Mouse (Mus musculus) forebrain, embryonic 11.5 days (tissue): ENCODE data around the gene Hmgcll1. TPM values are rescaled to one million over a fixed set of nuclear protein-coding genes. Genes with fewer than 3 reads are reported as not detected.
"Not testable (repeated sequence)": the region's sequence is repeated elsewhere in the genome, so short reads cannot be mapped to it uniquely, and the experiment has no call there.

Experiments used
- ATAC-seq: fragments of 200-750 bp; cut with Nextera tagmentation; replicated peaks from 2 replicates; pipeline ENCODE4 v1.8.0; 2017; ENCODE audit warnings: moderate TSS enrichment; ENCODE audit not compliant: low FRiP score
- DNase-seq: peaks from one replicate; pipeline ENCODE4 v3.0.0-alpha.2; 2017; ENCODE audit warnings: low spot score
- H3K27ac ChIP-seq: fragments of 300-500 bp; sonication (generic); 2 replicates; pipeline ENCODE4 v1.5.1; 2014; ENCODE audit warnings: low read depth, low read length
- H3K27me3 ChIP-seq: fragments of 300-500 bp; sonication (generic); 2 replicates; pipeline ENCODE4 v1.6.1; 2014; ENCODE audit warnings: mild to moderate bottlenecking, low read length, mixed read lengths; ENCODE audit not compliant: control insufficient read depth, insufficient read depth
- H3K36me3 ChIP-seq: fragments of 300-500 bp; sonication (generic); 2 replicates; pipeline ENCODE4 v1.6.1; 2014; ENCODE audit warnings: mild to moderate bottlenecking, low read length, moderate library complexity, mixed read lengths; ENCODE audit not compliant: control insufficient read depth, insufficient read depth
- H3K4me1 ChIP-seq: fragments of 300-500 bp; sonication (generic); replicated peaks from 2 replicates; pipeline ENCODE4 v1.6.1; 2014; ENCODE audit warnings: low read length, mixed read lengths; ENCODE audit not compliant: control insufficient read depth, insufficient read depth
- H3K4me2 ChIP-seq: fragments of 300-500 bp; sonication (generic); 2 replicates; pipeline ENCODE4 v1.6.1; 2014; ENCODE audit warnings: low read depth, mild to moderate bottlenecking, low read length, moderate library complexity, mixed read lengths; ENCODE audit not compliant: severe bottlenecking
- H3K4me3 ChIP-seq: fragments of 300-500 bp; sonication (generic); 2 replicates; pipeline ENCODE4 v1.5.1; 2014; ENCODE audit warnings: low read depth, low read length
- H3K9ac ChIP-seq: fragments of 300-500 bp; sonication (generic); 2 replicates; pipeline ENCODE4 v1.6.1; 2014; ENCODE audit warnings: low read length
- H3K9me3 ChIP-seq: fragments of 300-500 bp; sonication (generic); 2 replicates; pipeline ENCODE4 v1.6.1; 2016; ENCODE audit warnings: low read length, mixed read lengths; ENCODE audit not compliant: control insufficient read depth
- WGBS: fragments of 180-500 bp; shearing (Covaris S2); extraction: QIAGEN DNeasy Blood & Tissue Kit; methylation state at CpG from one replicate; pipeline ENCODE4 v1.1.7; 2014; 5-methylcytosine and 5-hydroxymethylcytosine counted together
- polyA plus RNA-seq: library from polyadenylated mRNA; unstranded; fragments of >200 nt; fragmentation: Nextera tagmentation; extraction: Ambion mirVana; gene quantifications from 2 replicates; pipeline ENCODE4 v1.2.1, GENCODE M21; 2014

Gene Hmgcll1
- polyA plus RNA-seq, 1 experiment from 2014 or later = 9.5 TPM

DNA sequence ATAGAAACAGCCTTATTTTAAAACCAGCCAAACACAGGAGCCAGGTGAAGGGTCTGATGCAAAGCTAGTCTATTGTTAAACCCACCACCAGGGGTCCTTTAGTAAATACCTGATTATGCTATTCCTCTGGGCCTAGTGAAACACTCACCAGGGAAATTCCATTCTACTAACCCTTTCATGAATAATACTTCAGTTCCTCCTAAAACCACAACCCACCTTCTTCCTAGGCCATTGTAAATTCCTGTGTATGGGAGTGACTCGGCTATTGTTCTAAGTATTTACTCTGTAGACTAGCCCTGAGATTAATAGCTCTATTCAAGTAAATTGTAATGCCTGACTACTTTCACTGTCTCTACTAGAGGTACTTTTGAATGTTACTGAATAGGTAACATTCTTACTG is 89.8 kb downstream of the Hmgcll1 start:
- not testable (repeated sequence) for DNase-seq, H3K9me3 ChIP-seq, ATAC-seq, H3K36me3 ChIP-seq, H3K27ac ChIP-seq, H3K4me1 ChIP-seq, H3K9ac ChIP-seq, H3K4me2 ChIP-seq, H3K4me3 ChIP-seq, H3K27me3 ChIP-seq
- 78% methylated on average over 1 of the region's 1 CpGs for WGBS

DNA sequence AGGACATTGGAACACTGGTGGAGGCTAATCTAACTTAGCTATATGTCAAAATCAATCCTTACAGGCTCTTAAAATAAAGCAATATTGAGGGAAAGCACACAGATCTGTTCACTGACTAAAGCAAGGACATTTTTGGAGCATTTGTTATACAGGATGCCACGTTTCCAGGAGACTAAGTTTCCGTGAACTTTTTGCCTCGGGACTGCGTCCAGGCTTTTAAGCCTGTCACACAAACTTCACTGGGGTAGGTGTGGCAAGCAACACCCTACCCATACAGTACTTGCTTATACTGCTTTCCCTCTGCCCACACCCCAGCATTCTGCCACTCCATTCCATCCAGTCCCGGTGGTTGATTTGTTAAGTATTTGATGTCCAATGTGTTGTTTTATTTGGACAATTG is 90.2 kb downstream of the Hmgcll1 start:
- DNase-seq = no peak
- 89% methylated on average over 5 of the region's 5 CpGs for WGBS
- Histone ChIP-seq H3K27ac (no peak overlapping the region), H3K9ac (no peak overlapping the region), H3K27me3 (no peaks in the 10 kb centered on the region), H3K4me3 (no peak overlapping the region), H3K9me3 (no peaks in the 10 kb centered on the region), H3K36me3 (no peaks in the 10 kb centered on the region), H3K4me1 (no peaks in the 10 kb centered on the region), H3K4me2 (no peak overlapping the region)
- no peak for ATAC-seq

DNA sequence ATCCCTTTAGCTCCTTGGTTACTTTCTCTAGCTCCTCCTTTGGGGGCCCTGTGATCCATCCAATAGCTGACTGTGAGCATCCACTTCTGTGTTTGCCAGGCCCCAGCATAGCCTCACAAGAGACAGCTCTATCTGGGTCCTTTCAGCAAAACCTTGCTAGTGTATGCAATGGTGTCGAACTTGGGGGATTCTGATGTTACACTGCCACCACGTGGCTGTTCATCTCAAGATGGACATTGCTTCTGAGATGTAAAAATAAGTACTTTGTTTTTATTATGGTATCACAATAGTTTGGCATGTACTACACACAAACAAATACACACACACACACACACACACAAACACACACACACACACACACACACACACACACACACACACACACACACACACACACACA is 108.2 kb downstream of the Hmgcll1 start:
- not testable (repeated sequence) for H3K9ac ChIP-seq, H3K27ac ChIP-seq, H3K4me3 ChIP-seq, H3K4me1 ChIP-seq, H3K9me3 ChIP-seq, H3K4me2 ChIP-seq, H3K36me3 ChIP-seq, H3K27me3 ChIP-seq
- ATAC-seq (peak; percentile 51; the same call in 1 of the 2 replicates), DNase-seq (peak; percentile 66)
- WGBS = 5% methylated on average over 2 of the region's 2 CpGs

DNA sequence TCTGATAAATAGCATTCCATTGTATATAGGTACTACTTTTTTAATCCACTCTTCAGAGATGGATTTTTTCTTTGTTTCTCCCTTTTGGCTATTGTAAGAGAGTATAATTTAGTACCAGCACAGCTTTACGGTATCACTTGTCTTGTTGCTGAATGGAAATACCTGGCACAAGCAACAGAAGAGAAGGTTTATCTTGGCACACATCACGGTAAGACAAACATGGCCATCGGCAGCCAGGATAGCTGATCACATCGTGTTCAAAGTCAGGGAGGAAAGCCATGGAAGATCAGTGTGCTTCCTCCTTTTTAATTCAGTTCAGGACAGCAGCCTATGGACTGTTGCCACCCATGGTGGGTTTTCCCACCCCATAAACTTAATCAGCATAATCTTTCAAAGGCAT is 109.6 kb downstream of the Hmgcll1 start:
- H3K27me3 ChIP-seq = no peaks in the 10 kb centered on the region
- no peaks in the 10 kb centered on the region for H3K4me1 ChIP-seq
- WGBS = 80% methylated on average over 4 of the region's 4 CpGs
- no peaks in the 10 kb centered on the region for H3K9me3 ChIP-seq
- ATAC-seq (no peak), DNase-seq (no peak)
- no peak overlapping the region for H3K4me3 ChIP-seq
- no peak overlapping the region for H3K9ac ChIP-seq
- no peaks in the 10 kb centered on the region for H3K36me3 ChIP-seq
- H3K27ac ChIP-seq = no peak overlapping the region
- H3K4me2 ChIP-seq = no peak overlapping the region

DNA sequence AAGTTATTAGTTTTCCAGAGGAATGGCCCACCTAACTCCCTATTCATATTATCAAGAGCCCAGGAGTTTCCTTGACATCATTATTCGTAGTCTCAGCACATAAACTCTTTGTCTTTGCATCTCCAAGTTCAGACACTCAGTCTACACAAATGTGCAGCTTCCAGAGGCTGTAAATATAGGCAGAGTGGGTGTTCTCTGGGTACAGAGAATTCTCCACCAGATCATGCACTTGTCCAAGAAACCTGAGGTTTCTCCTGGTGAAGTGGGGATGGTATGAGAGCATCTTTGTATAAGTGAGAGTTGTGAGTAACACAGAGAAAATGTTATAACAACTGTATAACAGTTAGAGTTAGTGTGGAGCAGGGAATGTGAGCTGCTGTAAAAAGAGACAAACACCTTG is 114.7 kb downstream of the Hmgcll1 start:
- no peaks in the 10 kb centered on the region for H3K27me3 ChIP-seq

DNA sequence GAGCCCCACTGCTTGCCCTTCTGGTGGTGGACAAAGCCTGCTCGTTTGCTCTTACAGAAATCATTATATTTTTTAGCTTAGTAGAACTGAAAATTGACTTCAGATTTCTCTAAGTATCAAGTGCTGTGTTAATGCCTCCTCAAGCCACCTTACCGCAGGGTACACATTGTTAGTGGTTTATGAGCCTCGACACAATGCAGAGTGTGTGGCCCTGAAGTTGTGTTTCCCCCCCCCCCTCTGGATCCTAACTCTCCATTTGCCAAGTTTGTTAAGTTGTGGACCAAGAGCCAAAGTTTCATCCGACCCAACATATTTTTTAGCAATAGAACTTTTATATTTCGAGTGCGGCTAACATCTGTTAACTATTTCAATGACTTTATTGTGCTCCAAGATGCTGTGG is 119.4 kb downstream of the Hmgcll1 start:
- no peak overlapping the region for H3K9ac ChIP-seq
- H3K4me2 ChIP-seq = no peak overlapping the region
- ATAC-seq (no peak), DNase-seq (no peak)
- WGBS = 86% methylated on average over 6 of the region's 6 CpGs
- no peaks in the 10 kb centered on the region for H3K27me3 ChIP-seq
- H3K36me3 ChIP-seq = no peaks in the 10 kb centered on the region
- H3K9me3 ChIP-seq = no peaks in the 10 kb centered on the region
- no peak overlapping the region for H3K4me3 ChIP-seq
- H3K4me1 ChIP-seq = no peaks in the 10 kb centered on the region
- H3K27ac ChIP-seq = no peak overlapping the region

More for the DNA sequence above, 114.7 kb downstream of the Hmgcll1 start:
- no peak for DNase-seq
- H3K4me1 ChIP-seq = no peaks in the 10 kb centered on the region
- no peaks in the 10 kb centered on the region for H3K36me3 ChIP-seq
- no peaks in the 10 kb centered on the region for H3K9me3 ChIP-seq
- no peak overlapping the region for H3K9ac ChIP-seq
- 70% methylated on average over 1 of the region's 1 CpGs for WGBS
- no peak overlapping the region for H3K4me2 ChIP-seq
- no peak overlapping the region for H3K27ac ChIP-seq
- H3K4me3 ChIP-seq = no peak overlapping the region
- no peak for ATAC-seq

DNA sequence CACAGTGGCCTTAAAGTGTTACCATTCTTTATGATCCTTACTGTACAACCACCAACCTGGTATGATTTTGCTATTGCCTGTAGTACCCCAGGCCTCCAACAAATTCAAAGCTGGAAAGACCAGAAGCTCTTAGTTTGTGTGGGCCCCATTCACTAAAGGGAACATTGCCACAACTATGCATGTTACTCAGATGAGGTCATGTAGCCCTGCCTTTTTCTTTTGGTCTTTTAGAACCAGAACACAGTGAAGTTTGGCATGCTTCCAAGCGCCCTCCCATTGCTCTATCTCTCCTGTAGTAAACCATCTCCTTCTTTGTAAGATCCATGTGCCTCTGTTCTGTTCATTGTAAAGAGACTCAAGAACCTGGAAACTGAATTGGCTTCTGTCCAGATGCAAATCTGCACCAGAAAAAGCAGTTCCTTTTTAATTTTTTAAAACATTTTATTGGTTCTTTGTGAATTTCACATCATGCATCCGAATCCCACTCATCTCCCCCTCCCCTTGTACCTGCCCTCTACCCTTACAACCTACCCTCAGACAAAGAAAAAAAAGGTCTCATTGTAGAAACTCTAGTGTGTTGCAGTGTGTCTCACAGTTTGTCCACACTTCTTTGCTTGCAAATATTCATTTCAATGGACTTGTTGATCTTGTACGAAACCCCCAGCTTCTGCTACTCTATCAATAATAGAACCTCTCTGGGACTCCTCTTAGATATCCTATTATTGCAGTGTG is 123.9 kb downstream of the Hmgcll1 start:
- DNase-seq (no peak), ATAC-seq (peak; percentile 67)
- Histone ChIP-seq H3K9ac (no peak overlapping the region), H3K4me2 (no peak overlapping the region), H3K4me3 (no peak overlapping the region), H3K36me3 (no peaks in the 10 kb centered on the region), H3K9me3 (no peaks in the 10 kb centered on the region), H3K27me3 (no peaks in the 10 kb centered on the region), H3K27ac (no peak overlapping the region), H3K4me1 (no peaks in the 10 kb centered on the region)
- WGBS = 70% methylated on average over 3 of the region's 3 CpGs

DNA sequence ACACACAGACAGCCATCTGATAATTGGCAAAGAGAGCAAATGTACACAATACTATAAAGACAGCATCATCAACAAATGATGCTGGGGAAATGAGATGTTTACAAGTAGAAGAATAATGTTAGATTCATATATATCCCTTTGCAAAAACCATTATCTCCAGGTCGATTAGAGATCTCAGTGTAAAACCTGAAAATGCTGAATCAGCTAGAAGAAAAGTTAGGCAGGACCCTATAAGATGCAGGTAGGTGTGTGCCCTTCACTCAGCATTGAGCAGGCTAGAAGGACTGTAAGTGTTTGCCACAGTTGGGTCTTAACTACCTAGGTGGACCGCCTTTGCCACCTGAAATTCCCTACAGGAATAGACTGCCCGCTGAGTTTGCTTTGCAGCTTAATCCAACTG is 130.9 kb downstream of the Hmgcll1 start:
- Histone ChIP-seq H3K4me3 (no peak overlapping the region), H3K4me2 (no peak overlapping the region), H3K27ac (no peak overlapping the region), H3K27me3 (no peaks in the 10 kb centered on the region), H3K9me3 (no peaks in the 10 kb centered on the region), H3K4me1 (no peaks in the 10 kb centered on the region), H3K9ac (no peak overlapping the region), H3K36me3 (no peaks in the 10 kb centered on the region)
- no peak for DNase-seq
- ATAC-seq = no peak
- WGBS = 50% methylated on average over 3 of the region's 3 CpGs

DNA sequence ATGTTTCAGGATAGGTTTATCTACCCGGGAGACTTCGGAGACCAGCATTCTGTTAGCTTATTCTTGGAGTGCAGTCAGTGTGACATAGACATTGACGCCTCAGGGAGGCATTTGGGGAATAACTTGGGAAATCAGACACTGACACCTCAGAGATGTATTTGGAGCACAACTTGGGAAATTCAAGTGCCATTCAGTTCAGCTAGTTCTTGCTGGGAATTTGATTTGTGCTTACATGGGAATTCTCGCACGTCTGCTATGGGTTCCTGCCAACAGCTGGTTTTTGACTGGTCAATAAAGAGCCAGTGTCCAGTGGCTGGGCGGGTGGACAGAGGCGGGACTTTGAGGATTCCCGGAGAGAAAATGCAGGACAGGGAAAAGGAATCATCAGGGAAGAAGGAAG is 147.8 kb downstream of the Hmgcll1 start:
- no peaks in the 10 kb centered on the region for H3K36me3 ChIP-seq
- no peak overlapping the region for H3K4me3 ChIP-seq
- H3K4me2 ChIP-seq = no peak overlapping the region
- no peak overlapping the region for H3K9ac ChIP-seq
- no peak for ATAC-seq
- H3K27me3 ChIP-seq = no peaks in the 10 kb centered on the region
- H3K9me3 ChIP-seq = no peaks in the 10 kb centered on the region
- H3K4me1 ChIP-seq = no peaks in the 10 kb centered on the region
- H3K27ac ChIP-seq = no peak overlapping the region
- DNase-seq = no peak
- WGBS = 66% methylated on average over 8 of the region's 8 CpGs
